8 mouse cellular contexts compared by ENCODE assay signal in the genomic region with DNA sequence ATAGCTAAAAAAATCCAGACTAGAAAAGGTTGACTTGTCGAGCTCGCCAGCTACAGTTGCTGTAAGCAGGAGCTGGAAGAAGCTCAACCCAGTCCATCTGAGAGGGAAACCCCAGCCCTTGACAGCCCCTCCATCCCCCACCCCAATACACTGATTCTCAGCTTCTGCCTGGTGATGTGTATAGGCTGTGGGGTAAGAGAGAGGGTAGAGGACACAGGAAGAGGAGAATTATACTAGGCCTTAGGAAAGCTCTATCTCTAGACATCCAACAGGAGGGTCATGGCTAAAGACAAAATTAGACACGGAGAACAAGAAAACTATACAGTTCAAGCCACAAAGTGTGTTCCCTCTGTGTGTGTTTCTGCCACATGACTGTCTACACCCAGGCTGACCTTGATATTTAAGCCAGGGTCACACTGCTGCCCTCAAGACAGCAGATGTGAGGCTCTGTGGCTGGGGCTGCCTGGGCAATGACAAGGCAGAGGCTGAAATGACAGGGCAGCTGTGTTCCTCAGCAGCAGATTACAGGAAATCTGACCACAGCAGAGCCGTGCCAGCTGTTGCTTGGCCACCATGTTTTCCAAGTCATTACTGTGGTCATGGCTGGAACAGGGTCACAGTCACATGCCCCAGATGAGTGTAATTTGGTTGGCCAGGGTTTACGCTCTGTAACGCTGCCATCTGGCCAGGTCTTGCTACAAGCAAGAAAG.
A peak's percentile ranks its signal among the peaks of the same experiment; 100 is the strongest.
DNase-seq lines count a peak whose midpoint lies in the region; ATAC-seq and TF ChIP-seq lines count a peak whose summit lies in the region.

No protein-coding gene starts in this region.

- no peaks in the 10 kb centered on the region for H3K27me3 ChIP-seq in cerebellum, adult 2 months (ENCODE audit: control insufficient read depth, insufficient read depth, low read length)

- no peaks in the 10 kb centered on the region; the same call in 1 of the 2 replicates for H3K4me1 ChIP-seq in cerebellum, adult 2 months (ENCODE audit: control insufficient read depth, insufficient read depth, low read length)

- DNase-seq in B cell, adult 2 months = peak; percentile 22
- DNase-seq in adrenal gland, postnatal 10 days = peak; percentile 53
- peak; percentile 73 to 80 for DNase-seq in heart, adult 9 months (ENCODE audit: low spot score in 2 of 2)
- DNase-seq in lung, postnatal 10 days = peak; percentile 59
- no peak for DNase-seq in cerebellum, adult 9-10 months
- DNase-seq in cerebellum, postnatal 25 days = no peak
- no peak for DNase-seq in cerebellum, adult 2 months

- no peak for TF ChIP-seq CTCF in cerebellum, adult 2 months (IDR thresholded peaks at IDR 0.05; ENCODE audit: borderline replicate concordance, insufficient read depth, low read depth, low read length)

- ATAC-seq in frontal cortex, adult (ENCODE audit: low TSS enrichment) = no peak

- H3K27ac ChIP-seq in cerebellum, adult 2 months (ENCODE audit: insufficient read depth, low read length) = no peak overlapping the region

- no peak overlapping the region for H3K4me3 ChIP-seq in cerebellum, adult 2 months (replicated peaks; ENCODE audit: insufficient read depth, low read depth, low read length)

- TF ChIP-seq POLR2A in cerebellum, adult 2 months (IDR thresholded peaks at IDR 0.05; ENCODE audit: borderline replicate concordance, insufficient read depth, low read length) = no peak

- WGBS in cerebellum, adult 2 months = 88% methylated on average over 6 of the region's 6 CpGs

Comparison
In these comparisons a context has a peak if more than half of its experiments do, and no peak if none do; other contexts are left out.
1. DNase-seq: peak in B cell, adult 2 months (2 of 2), adrenal gland, postnatal 10 days (single experiment), heart, adult 9 months (2 of 2) and lung, postnatal 10 days (single experiment); none in cerebellum, adult 9-10 months (single experiment), cerebellum, postnatal 25 days (0 of 2) and cerebellum, adult 2 months (0 of 2).